8 mouse cellular contexts compared by ENCODE assay signal in the genomic region with DNA sequence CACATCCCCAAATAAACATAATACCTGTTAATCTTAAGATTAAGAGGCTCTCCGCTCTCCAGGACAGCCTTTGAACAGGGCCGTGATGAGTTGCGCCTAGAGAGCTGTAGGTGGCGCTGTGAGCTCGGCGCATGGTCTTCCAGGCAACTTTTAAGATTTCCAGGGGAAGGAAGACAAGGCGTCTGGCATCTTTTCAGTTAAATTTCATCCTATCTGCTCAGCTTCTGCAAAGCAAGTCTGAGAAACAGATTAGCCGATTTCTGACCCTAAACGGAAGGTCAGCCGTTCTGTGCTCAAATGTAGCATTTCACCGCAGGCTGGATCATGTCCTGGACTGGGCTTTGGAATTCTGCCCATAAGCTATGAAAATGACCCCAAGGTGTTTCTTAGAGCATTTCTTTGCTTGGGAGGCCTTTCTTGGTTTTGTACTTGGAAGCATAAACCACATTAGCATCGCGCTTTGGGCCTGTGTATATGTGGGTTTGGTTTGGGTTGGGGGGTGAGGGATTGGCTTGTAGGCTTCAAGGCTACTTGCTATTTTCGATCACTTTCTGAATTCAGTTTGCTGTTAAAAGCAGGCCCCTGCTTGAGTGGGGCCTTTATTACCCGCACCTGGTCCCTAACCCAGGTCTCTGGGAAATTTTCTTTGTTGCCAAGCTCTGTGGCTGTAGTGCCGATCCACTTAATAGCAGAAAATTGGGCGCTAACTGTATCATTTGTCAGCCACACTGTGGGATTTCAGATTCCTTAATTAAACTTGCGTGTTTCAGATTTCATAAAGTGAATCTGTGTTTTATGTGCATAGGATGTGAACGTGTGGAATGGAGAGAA.
DNase-seq lines count a peak whose midpoint lies in the region; ATAC-seq and TF ChIP-seq lines count a peak whose summit lies in the region.

No protein-coding gene starts in this region.

- 0 out of 2 replicates have a peak, but pooled peaks have one; percentile 48 for ATAC-seq in embryonic facial prominence, embryonic 11.5 days (replicated peaks; ENCODE audit: insufficient number of reproducible peaks, low FRiP score, low TSS enrichment, low read depth)
- no peak for ATAC-seq in heart, postnatal 0 days (ENCODE audit: insufficient read depth, low read depth)
- no peak for ATAC-seq in erythroid progenitor cell, adult 5-6 weeks (replicated peaks; ENCODE audit: low FRiP score, poor library complexity, severe bottlenecking)

- H3K4me1 ChIP-seq in embryonic facial prominence, embryonic 11.5 days (ENCODE audit: control insufficient read depth, insufficient read depth, low read length): no peaks in the 10 kb centered on the region
- H3K4me1 ChIP-seq in heart, postnatal 0 days (ENCODE audit: control insufficient read depth, insufficient read depth): no peaks in the 10 kb centered on the region
- H3K4me1 ChIP-seq in lung, adult 2 months (ENCODE audit: control insufficient read depth, insufficient read depth, low read length): no peaks in the 10 kb centered on the region

- H3K9ac ChIP-seq in embryonic facial prominence, embryonic 11.5 days (replicated peaks; ENCODE audit: low read length): no peak overlapping the region
- H3K9ac ChIP-seq in heart, postnatal 0 days (replicated peaks; ENCODE audit: low read depth, low read length): no peak overlapping the region

- H3K27me3 ChIP-seq in embryonic facial prominence, embryonic 11.5 days (ENCODE audit: control insufficient read depth, insufficient read depth, low read length): no peaks in the 10 kb centered on the region
- no peaks in the 10 kb centered on the region for H3K27me3 ChIP-seq in heart, postnatal 0 days (ENCODE audit: control insufficient read depth, insufficient read depth, low read length)

- peak; percentile 84 for TF ChIP-seq CTCF in heart, postnatal 0 days (IDR thresholded peaks at IDR 0.05; ENCODE audit: low read depth)
- TF ChIP-seq CTCF in lung, adult 2 months (IDR thresholded peaks at IDR 0.05; ENCODE audit: insufficient read depth, low read length): peak; percentile 76

- DNase-seq in A20 (ENCODE audit: low read depth, low spot score): peak; percentile 5
- DNase-seq in adrenal gland, adult 2 months: peak; percentile 9
- peak; percentile 78 for DNase-seq in embryonic facial prominence, embryonic 11.5 days (ENCODE audit: low spot score)
- peak; percentile 41 for DNase-seq in heart, postnatal 0 days (ENCODE audit: low spot score)
- DNase-seq in kidney, postnatal 4 days: peak; percentile 56 to 67
- DNase-seq in lung, adult 2 months: peak; percentile 31
- DNase-seq in ovary, postnatal 36 days (ENCODE audit: low spot score): peak; percentile 31

- no peak for TF ChIP-seq POLR2A in lung, adult 2 months (IDR thresholded peaks at IDR 0.05; ENCODE audit: borderline replicate concordance, extremely low read depth, low read depth, low read length)

- H3K4me3 ChIP-seq in embryonic facial prominence, embryonic 11.5 days (ENCODE audit: low read depth, low read length): no peak overlapping the region
- no peak overlapping the region for H3K4me3 ChIP-seq in heart, postnatal 0 days (ENCODE audit: low read depth, low read length)
- H3K4me3 ChIP-seq in lung, adult 2 months (replicated peaks; ENCODE audit: extremely low read depth, low read depth, low read length): no peak overlapping the region

- no peaks in the 10 kb centered on the region for H3K36me3 ChIP-seq in embryonic facial prominence, embryonic 11.5 days (replicated peaks; ENCODE audit: control insufficient read depth, insufficient read depth, low read depth, low read length)
- no peaks in the 10 kb centered on the region for H3K36me3 ChIP-seq in heart, postnatal 0 days (replicated peaks; ENCODE audit: control insufficient read depth, insufficient read depth, low read length)

- H3K9me3 ChIP-seq in embryonic facial prominence, embryonic 11.5 days (replicated peaks; ENCODE audit: control insufficient read depth, low read length): no peaks in the 10 kb centered on the region
- no peaks in the 10 kb centered on the region for H3K9me3 ChIP-seq in heart, postnatal 0 days (replicated peaks; ENCODE audit: control insufficient read depth, low read length)

- no peak overlapping the region for H3K27ac ChIP-seq in embryonic facial prominence, embryonic 11.5 days (replicated peaks; ENCODE audit: low read depth, low read length)
- H3K27ac ChIP-seq in heart, postnatal 0 days (ENCODE audit: low read depth): no peak overlapping the region

- TF ChIP-seq EP300 in heart, postnatal 0 days (IDR thresholded peaks at IDR 0.05; ENCODE audit: low read depth): no peak

- WGBS in embryonic facial prominence, embryonic 11.5 days: 34% methylated on average over 19 of the region's 19 CpGs
- 37% methylated on average over 19 of the region's 19 CpGs for WGBS in heart, postnatal 0 days
- 43% methylated on average over 19 of the region's 19 CpGs for WGBS in lung, adult 2 months

- no peak overlapping the region for H3K4me2 ChIP-seq in embryonic facial prominence, embryonic 11.5 days (ENCODE audit: low read depth, low read length)
- peak overlapping the region; percentile 37 for H3K4me2 ChIP-seq in heart, postnatal 0 days (ENCODE audit: low read depth, low read length)

Comparison
In these comparisons a context has a peak if more than half of its experiments do, and no peak if none do; other contexts are left out.
1. DNase-seq: peak in every context shown above with its lines; median percentile 78 in embryonic facial prominence, embryonic 11.5 days; 62 in kidney, postnatal 4 days; 41 in heart, postnatal 0 days; 31 in lung, adult 2 months; 31 in ovary, postnatal 36 days; 9 in adrenal gland, adult 2 months; 5 in A20.